Mouse (Mus musculus): ENCODE data around the gene Vmn1r90. TPM values are rescaled to one million over a fixed set of nuclear protein-coding genes. Genes with fewer than 3 reads are reported as not detected.
"Not testable (repeated sequence)": the region's sequence is repeated elsewhere in the genome, so short reads cannot be mapped to it uniquely, and the experiment has no call there.

Vmn1r90 gene
- 0.13 and 0.24 TPM in 2 replicates for polyA plus RNA-seq (2014; fragmentation: Nextera tagmentation; extraction: Ambion mirVana)

DNA sequence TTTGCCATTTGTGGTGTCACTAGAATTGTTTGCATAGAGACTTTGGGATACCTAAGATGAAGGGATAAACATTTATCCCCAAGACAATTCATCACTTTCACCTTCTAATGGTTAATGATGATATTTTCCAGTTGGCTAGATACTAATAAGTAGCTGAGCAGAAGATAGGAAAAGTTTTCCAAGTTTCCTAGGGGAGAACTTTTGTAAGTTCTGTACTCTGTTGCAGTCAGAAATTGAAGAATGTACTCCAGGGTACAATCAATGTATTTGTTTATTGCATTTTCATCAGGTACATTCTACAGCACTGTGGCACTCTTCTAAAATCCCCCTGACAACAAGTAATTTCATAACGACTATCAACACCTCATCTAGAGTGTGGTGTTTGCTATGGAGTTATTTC lies at the start of gene Vmn1r90:
Gene Vmn1r90 (minus strand): TSS at position 101 of the 400 bp plus-strand sequence.
- H3K4me3 ChIP-seq (ENCODE audit: low read depth, low read length), result no peak within 1 kb of the TSS
- 61% methylated on average over 1 of the region's 1 CpGs for WGBS
- H3K27ac ChIP-seq (replicated peaks; ENCODE audit: low read depth, low read length), result no peak within 1 kb of the TSS
- H3K4me1 ChIP-seq (ENCODE audit: control insufficient read depth, insufficient read depth, low read length), result no peaks in the 10 kb centered on the region
- ATAC-seq (ENCODE audit: low read depth), result no peak
- no peak for DNase-seq (ENCODE audit: low spot score)
- 0 out of 2 replicates have a peak, but pooled peaks cover 4% of the 10 kb centered on the region for H3K9me3 ChIP-seq (ENCODE audit: control insufficient read depth, low read length)
- no peaks in the 10 kb centered on the region for H3K27me3 ChIP-seq (replicated peaks; ENCODE audit: control insufficient read depth, insufficient read depth, low read length)
- H3K9ac ChIP-seq (ENCODE audit: low read depth, low read length), result no peak within 1 kb of the TSS
- H3K4me2 ChIP-seq (ENCODE audit: low read depth, low read length), result no peak within 1 kb of the TSS
- H3K36me3 ChIP-seq (ENCODE audit: control insufficient read depth, insufficient read depth, low read length), result no peaks in the 10 kb centered on the region

GRCm38 (mm10) chr7:14593009-14593408 lies 29.7 kb upstream of the Vmn1r90 start:
- not testable (repeated sequence) for H3K4me2 ChIP-seq (ENCODE audit: low read depth, low read length); DNase-seq (ENCODE audit: low spot score); H3K4me3 ChIP-seq (ENCODE audit: low read depth, low read length); H3K27me3 ChIP-seq (replicated peaks; ENCODE audit: control insufficient read depth, insufficient read depth, low read length); H3K27ac ChIP-seq (replicated peaks; ENCODE audit: low read depth, low read length); ATAC-seq (ENCODE audit: low read depth); H3K9ac ChIP-seq (ENCODE audit: low read depth, low read length); H3K4me1 ChIP-seq (ENCODE audit: control insufficient read depth, insufficient read depth, low read length); H3K9me3 ChIP-seq (ENCODE audit: control insufficient read depth, low read length); H3K36me3 ChIP-seq (ENCODE audit: control insufficient read depth, insufficient read depth, low read length)
- 58% methylated on average over 8 of the region's 8 CpGs for WGBS

DNA sequence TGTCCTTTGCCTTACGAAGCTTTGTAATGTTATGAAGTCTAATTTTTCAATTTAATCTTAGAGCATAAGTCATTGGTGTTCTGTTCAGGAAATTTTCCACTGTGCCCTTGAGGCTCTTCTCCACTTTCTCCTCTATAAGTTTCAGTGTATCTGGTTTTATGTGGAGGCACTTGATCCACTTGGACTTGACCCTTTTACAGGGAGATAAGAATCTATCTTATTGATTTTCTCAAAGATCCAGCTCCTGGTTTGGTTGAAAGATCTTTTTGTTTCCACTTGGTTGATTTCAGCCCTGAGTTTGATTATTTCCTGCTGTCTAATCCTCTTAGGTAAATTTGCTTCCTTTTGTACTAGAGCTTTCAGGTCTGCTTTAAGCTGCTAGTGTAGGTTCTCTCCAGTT lies 11.0 kb downstream of the Vmn1r90 start:
- no peak for ATAC-seq (ENCODE audit: low read depth)

GRCm38 (mm10) chr7:14525280-14525679 lies 38.0 kb downstream of the Vmn1r90 start:
- 37% methylated on average over 1 of the region's 1 CpGs for WGBS
- ATAC-seq (ENCODE audit: low read depth), result no peak
- Histone ChIP-seq H3K27me3 (replicated peaks; ENCODE audit: control insufficient read depth, insufficient read depth, low read length) (no peaks in the 10 kb centered on the region), H3K4me1 (ENCODE audit: control insufficient read depth, insufficient read depth, low read length) (no peaks in the 10 kb centered on the region), H3K9ac (ENCODE audit: low read depth, low read length) (no peak overlapping the region), H3K4me3 (ENCODE audit: low read depth, low read length) (no peak overlapping the region), H3K27ac (replicated peaks; ENCODE audit: low read depth, low read length) (no peak overlapping the region), H3K4me2 (ENCODE audit: low read depth, low read length) (no peak overlapping the region), H3K36me3 (ENCODE audit: control insufficient read depth, insufficient read depth, low read length) (no peaks in the 10 kb centered on the region), H3K9me3 (ENCODE audit: control insufficient read depth, low read length) (peaks cover 18% of the 10 kb centered on the region; the same call in 1 of the 2 replicates)
- no peak for DNase-seq (ENCODE audit: low spot score)

More for the DNA sequence above, 11.0 kb downstream of the Vmn1r90 start:
- Histone ChIP-seq H3K27me3 (replicated peaks; ENCODE audit: control insufficient read depth, insufficient read depth, low read length) (no peaks in the 10 kb centered on the region), H3K4me3 (ENCODE audit: low read depth, low read length) (no peak overlapping the region), H3K27ac (replicated peaks; ENCODE audit: low read depth, low read length) (no peak overlapping the region), H3K9ac (ENCODE audit: low read depth, low read length) (no peak overlapping the region), H3K4me2 (ENCODE audit: low read depth, low read length) (no peak overlapping the region), H3K4me1 (ENCODE audit: control insufficient read depth, insufficient read depth, low read length) (no peaks in the 10 kb centered on the region), H3K36me3 (ENCODE audit: control insufficient read depth, insufficient read depth, low read length) (no peaks in the 10 kb centered on the region), H3K9me3 (ENCODE audit: control insufficient read depth, low read length) (peaks cover 7% of the 10 kb centered on the region)
- DNase-seq (ENCODE audit: low spot score), result no peak
- WGBS, result 82% methylated on average over 1 of the region's 1 CpGs

GRCm38 (mm10) chr7:14522636-14523035 lies 40.7 kb downstream of the Vmn1r90 start:
- Histone ChIP-seq H3K27me3 (replicated peaks; ENCODE audit: control insufficient read depth, insufficient read depth, low read length) (no peaks in the 10 kb centered on the region), H3K4me1 (ENCODE audit: control insufficient read depth, insufficient read depth, low read length) (no peaks in the 10 kb centered on the region), H3K36me3 (ENCODE audit: control insufficient read depth, insufficient read depth, low read length) (no peaks in the 10 kb centered on the region), H3K4me3 (ENCODE audit: low read depth, low read length) (no peak overlapping the region), H3K9ac (ENCODE audit: low read depth, low read length) (no peak overlapping the region), H3K4me2 (ENCODE audit: low read depth, low read length) (no peak overlapping the region), H3K27ac (replicated peaks; ENCODE audit: low read depth, low read length) (no peak overlapping the region), H3K9me3 (ENCODE audit: control insufficient read depth, low read length) (peaks cover 30% of the 10 kb centered on the region; the same call in 1 of the 2 replicates)
- ATAC-seq (ENCODE audit: low read depth), result no peak
- 67% methylated on average over 1 of the region's 1 CpGs for WGBS
- DNase-seq (ENCODE audit: low spot score), result no peak

DNA sequence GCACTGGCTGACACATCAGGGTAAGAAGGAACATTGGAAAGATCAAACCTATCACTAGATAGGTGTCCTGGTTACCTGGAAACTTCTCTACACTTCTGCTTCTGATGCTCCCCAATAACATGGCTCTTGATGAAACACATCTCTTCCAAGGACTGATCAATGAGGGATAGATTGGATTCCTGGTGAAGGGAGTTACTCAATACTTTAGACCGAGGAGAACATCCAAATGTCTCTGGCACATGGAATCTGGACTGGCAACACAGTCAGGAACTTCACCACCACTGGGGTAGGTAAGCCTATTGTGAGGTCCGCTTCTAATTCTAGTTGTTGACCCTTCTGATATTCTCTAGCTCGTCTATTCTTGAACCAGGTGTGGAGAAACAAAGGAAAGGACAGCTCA lies 45.0 kb downstream of the Vmn1r90 start:
- no peak for DNase-seq (ENCODE audit: low spot score)
- 73% methylated on average over 3 of the region's 3 CpGs for WGBS
- Histone ChIP-seq H3K9ac (ENCODE audit: low read depth, low read length) (no peak overlapping the region), H3K27ac (replicated peaks; ENCODE audit: low read depth, low read length) (no peak overlapping the region), H3K27me3 (replicated peaks; ENCODE audit: control insufficient read depth, insufficient read depth, low read length) (no peaks in the 10 kb centered on the region), H3K4me1 (ENCODE audit: control insufficient read depth, insufficient read depth, low read length) (no peaks in the 10 kb centered on the region), H3K36me3 (ENCODE audit: control insufficient read depth, insufficient read depth, low read length) (no peaks in the 10 kb centered on the region), H3K9me3 (ENCODE audit: control insufficient read depth, low read length) (peaks cover 49% of the 10 kb centered on the region; the same call in 1 of the 2 replicates), H3K4me2 (ENCODE audit: low read depth, low read length) (no peak overlapping the region), H3K4me3 (ENCODE audit: low read depth, low read length) (no peak overlapping the region)
- ATAC-seq (ENCODE audit: low read depth), result no peak

Other genes with a start within 250 kb of the Vmn1r90 start
- not detected in 2 replicates for gene Obox8, start 229.9 kb downstream of the Vmn1r90 start, polyA plus RNA-seq (2014; fragmentation: Nextera tagmentation; extraction: Ambion mirVana)
- gene Sult2a8, start 116.7 kb downstream of the Vmn1r90 start, polyA plus RNA-seq (2014; fragmentation: Nextera tagmentation; extraction: Ambion mirVana), result not detected in 2 replicates
- gene Sult2a7, start 69.3 kb downstream of the Vmn1r90 start, polyA plus RNA-seq (2014; fragmentation: Nextera tagmentation; extraction: Ambion mirVana), result not detected in 2 replicates
- not detected in 2 replicates for gene Obox7, start 96.0 kb upstream of the Vmn1r90 start, polyA plus RNA-seq (2014; fragmentation: Nextera tagmentation; extraction: Ambion mirVana)